Mouse (Mus musculus) megakaryocyte, embryonic 14.5 days (primary cell): ENCODE data around the gene Pepd.

Experiments used
- FLI1 ChIP-seq: IDR thresholded peaks from 2 replicates; pipeline ENCODE4 v1.6.1; 2012; ENCODE audit warnings: low read length, inconsistent platforms, mixed read lengths
- GATA1 ChIP-seq: IDR thresholded peaks from 3 replicates; pipeline ENCODE4 v1.6.1; 2012; ENCODE audit warnings: mixed read lengths, low read length, inconsistent platforms, borderline replicate concordance

GRCm38 (mm10) chr7:35042759-35043217, 130.6 kb downstream of the Pepd start:
- TF ChIP-seq GATA1 (no peak), FLI1 (no peak)
